Mouse (Mus musculus) embryonic facial prominence, embryonic 13.5 days (tissue): Measurements from ENCODE around the gene Cerkl. TPM values are rescaled to one million over a fixed set of nuclear protein-coding genes. Genes with fewer than 3 reads are reported as not detected.
A peak's percentile ranks its signal among the peaks of the same experiment; 100 is the strongest.

ENCODE experiments used
- ATAC-seq: fragments of 200-750 bp; cut with Nextera tagmentation; 2 replicates; pipeline ENCODE4 v1.8.0; 2017; ENCODE audit warnings: low read depth; ENCODE audit not compliant: insufficient number of reproducible peaks, insufficient read depth, low FRiP score, low TSS enrichment
- H3K27ac ChIP-seq: fragments of 300-500 bp; sonication (generic); 2 replicates; pipeline ENCODE4 v1.5.1; 2015; ENCODE audit warnings: moderate library complexity, mild to moderate bottlenecking, inconsistent platforms
- H3K27me3 ChIP-seq: fragments of 300-500 bp; sonication (generic); 2 replicates; pipeline ENCODE4 v1.6.1; 2015; ENCODE audit warnings: mild to moderate bottlenecking, inconsistent platforms
- H3K36me3 ChIP-seq: fragments of 300-500 bp; sonication (generic); 2 replicates; pipeline ENCODE4 v1.6.1; 2015; ENCODE audit warnings: mild to moderate bottlenecking, inconsistent platforms
- H3K4me1 ChIP-seq: fragments of 300-500 bp; sonication (generic); 2 replicates; pipeline ENCODE4 v1.6.1; 2015; ENCODE audit warnings: inconsistent platforms
- H3K4me2 ChIP-seq: fragments of 300-500 bp; sonication (generic); 2 replicates; pipeline ENCODE4 v1.6.1; 2015; ENCODE audit warnings: moderate library complexity, mild to moderate bottlenecking, inconsistent platforms
- H3K4me3 ChIP-seq: fragments of 300-500 bp; sonication (generic); 2 replicates; pipeline ENCODE4 v1.5.1; 2015; ENCODE audit warnings: mild to moderate bottlenecking, inconsistent platforms
- H3K9ac ChIP-seq: fragments of 300-500 bp; sonication (generic); 2 replicates; pipeline ENCODE4 v1.6.1; 2015; ENCODE audit warnings: mild to moderate bottlenecking, inconsistent platforms
- H3K9me3 ChIP-seq: fragments of 300-500 bp; sonication (generic); 2 replicates; pipeline ENCODE4 v1.6.1; 2016; ENCODE audit warnings: inconsistent platforms
- WGBS: fragments of 180-500 bp; shearing (Covaris S2); methylation state at CpG from one replicate; pipeline ENCODE4 v1.1.7; 2015; ENCODE audit warnings: mixed read lengths; 5-methylcytosine and 5-hydroxymethylcytosine counted together
- polyA plus RNA-seq: library from polyadenylated mRNA; unstranded; fragments of >200 nt; fragmentation: Nextera tagmentation; extraction: Ambion mirVana; gene quantifications from 2 replicates; pipeline ENCODE4 v1.2.1, GENCODE M21; 2015

Gene Cerkl
- polyA plus RNA-seq, 1 experiment from 2014 or later = 2.9 TPM

GRCm38 (mm10) chr2:79455646-79456045 lies 939 bp downstream of the Cerkl start:
- Histone ChIP-seq H3K36me3 (no peaks in the 10 kb centered on the region), H3K27ac (no peak overlapping the region), H3K4me3 (no peak overlapping the region), H3K27me3 (peaks cover 87% of the 10 kb centered on the region), H3K9me3 (no peaks in the 10 kb centered on the region), H3K9ac (no peak overlapping the region), H3K4me2 (no peak overlapping the region), H3K4me1 (peaks cover 22% of the 10 kb centered on the region)
- 2% methylated on average over 10 of the region's 10 CpGs for WGBS
- ATAC-seq = no peak

GRCm38 (mm10) chr2:79454786-79455446 lies 1.7 kb downstream of the Cerkl start:
- Histone ChIP-seq H3K9me3 (no peaks in the 10 kb centered on the region), H3K4me3 (no peak overlapping the region), H3K4me2 (peak overlapping the region; percentile 84), H3K27me3 (peaks cover 80% of the 10 kb centered on the region), H3K4me1 (peaks cover 22% of the 10 kb centered on the region), H3K27ac (no peak overlapping the region), H3K36me3 (no peaks in the 10 kb centered on the region), H3K9ac (no peak overlapping the region)
- no peak for ATAC-seq
- 11% methylated on average over 15 of the region's 15 CpGs for WGBS

- Histone ChIP-seq H3K27ac (no peak overlapping the region), H3K4me1 (peaks cover 18% of the 10 kb centered on the region), H3K4me3 (peak overlapping the region; percentile 44), H3K4me2 (peak overlapping the region; percentile 84), H3K27me3 (peaks cover 76% of the 10 kb centered on the region), H3K36me3 (no peaks in the 10 kb centered on the region), H3K9me3 (no peaks in the 10 kb centered on the region), H3K9ac (no peak overlapping the region)
- ATAC-seq = peak; percentile 79; the same call in 1 of the 2 replicates
- WGBS = 2% methylated on average over 55 of the region's 55 CpGs
Observed at GRCm38 (mm10) chr2:79453901-79454781, 2.4 kb downstream of the Cerkl start.

- 47% methylated on average over 5 of the region's 5 CpGs for WGBS
- no peak for ATAC-seq
Observed at GRCm38 (mm10) chr2:79451438-79451837, 5.1 kb downstream of the Cerkl start.

GRCm38 (mm10) chr2:79450684-79451394 lies 5.7 kb downstream of the Cerkl start:
- Histone ChIP-seq H3K27ac (no peak overlapping the region), H3K4me2 (no peak overlapping the region), H3K9ac (no peak overlapping the region), H3K4me3 (no peak overlapping the region), H3K27me3 (peaks cover 43% of the 10 kb centered on the region), H3K9me3 (no peaks in the 10 kb centered on the region), H3K36me3 (no peaks in the 10 kb centered on the region), H3K4me1 (peaks cover 6% of the 10 kb centered on the region; the same call in 1 of the 2 replicates)
- no peak for ATAC-seq
- 40% methylated on average over 4 of the region's 4 CpGs for WGBS

More at GRCm38 (mm10) chr2:79451438-79451837, 5.1 kb downstream of the Cerkl start:
- no peak overlapping the region for H3K9ac ChIP-seq
- H3K4me3 ChIP-seq = no peak overlapping the region
- H3K36me3 ChIP-seq = no peaks in the 10 kb centered on the region
- peaks cover 9% of the 10 kb centered on the region for H3K4me1 ChIP-seq
- H3K27me3 ChIP-seq = peaks cover 49% of the 10 kb centered on the region
- H3K27ac ChIP-seq = no peak overlapping the region
- H3K4me2 ChIP-seq = no peak overlapping the region
- H3K9me3 ChIP-seq = no peaks in the 10 kb centered on the region

- whole genome bisulfite sequencing = 72% methylated on average over 4 of the region's 4 CpGs
- H3K27me3 ChIP-seq = peaks cover 28% of the 10 kb centered on the region
- no peaks in the 10 kb centered on the region for H3K9me3 ChIP-seq
- H3K4me3 ChIP-seq = no peak overlapping the region
- peaks cover 3% of the 10 kb centered on the region; the same call in 1 of the 2 replicates for H3K4me1 ChIP-seq
- no peak overlapping the region for H3K27ac ChIP-seq
- no peaks in the 10 kb centered on the region for H3K36me3 ChIP-seq
- H3K4me2 ChIP-seq = no peak overlapping the region
- no peak for ATAC-seq
- no peak overlapping the region for H3K9ac ChIP-seq
Observed at GRCm38 (mm10) chr2:79449371-79449770, 7.2 kb downstream of the Cerkl start.

- no peak for ATAC-seq
- WGBS = 70% methylated on average over 1 of the region's 1 CpGs
Observed at GRCm38 (mm10) chr2:79447198-79447597, 9.4 kb downstream of the Cerkl start.

GRCm38 (mm10) chr2:79443861-79444620 lies 12.5 kb downstream of the Cerkl start:
- ATAC-seq = no peak
- H3K9ac ChIP-seq = no peak overlapping the region

More at GRCm38 (mm10) chr2:79447198-79447597, 9.4 kb downstream of the Cerkl start:
- Histone ChIP-seq H3K4me1 (no peaks in the 10 kb centered on the region), H3K4me2 (no peak overlapping the region), H3K36me3 (no peaks in the 10 kb centered on the region), H3K9me3 (no peaks in the 10 kb centered on the region), H3K27ac (no peak overlapping the region), H3K9ac (no peak overlapping the region), H3K4me3 (no peak overlapping the region), H3K27me3 (peaks cover 13% of the 10 kb centered on the region)

GRCm38 (mm10) chr2:79443401-79443800 lies 13.2 kb downstream of the Cerkl start:
- Histone ChIP-seq H3K9ac (no peak overlapping the region), H3K4me2 (no peak overlapping the region), H3K27me3 (no peaks in the 10 kb centered on the region), H3K36me3 (no peaks in the 10 kb centered on the region), H3K4me3 (no peak overlapping the region), H3K4me1 (no peaks in the 10 kb centered on the region), H3K9me3 (no peaks in the 10 kb centered on the region), H3K27ac (no peak overlapping the region)
- ATAC-seq = no peak
- WGBS = 93% methylated on average over 2 of the region's 2 CpGs

More at GRCm38 (mm10) chr2:79443861-79444620, 12.5 kb downstream of the Cerkl start:
- H3K9me3 ChIP-seq = no peaks in the 10 kb centered on the region
- 81% methylated on average over 3 of the region's 3 CpGs for WGBS
- H3K27me3 ChIP-seq = no peaks in the 10 kb centered on the region
- H3K4me2 ChIP-seq = no peak overlapping the region
- no peak overlapping the region for H3K27ac ChIP-seq
- H3K4me1 ChIP-seq = no peaks in the 10 kb centered on the region
- H3K4me3 ChIP-seq = no peak overlapping the region
- H3K36me3 ChIP-seq = no peaks in the 10 kb centered on the region

GRCm38 (mm10) chr2:79442906-79443305 lies 13.7 kb downstream of the Cerkl start:
- WGBS = 80% methylated on average over 6 of the region's 6 CpGs
- no peak overlapping the region for H3K4me3 ChIP-seq
- no peaks in the 10 kb centered on the region for H3K4me1 ChIP-seq
- no peak overlapping the region for H3K4me2 ChIP-seq
- H3K36me3 ChIP-seq = no peaks in the 10 kb centered on the region
- H3K9ac ChIP-seq = no peak overlapping the region
- ATAC-seq = no peak
- no peaks in the 10 kb centered on the region for H3K27me3 ChIP-seq
- no peaks in the 10 kb centered on the region for H3K9me3 ChIP-seq
- H3K27ac ChIP-seq = no peak overlapping the region

- Histone ChIP-seq H3K4me2 (no peak overlapping the region), H3K27ac (no peak overlapping the region), H3K9ac (no peak overlapping the region), H3K4me1 (no peaks in the 10 kb centered on the region), H3K4me3 (no peak overlapping the region), H3K27me3 (no peaks in the 10 kb centered on the region), H3K9me3 (no peaks in the 10 kb centered on the region), H3K36me3 (no peaks in the 10 kb centered on the region)
- WGBS = 97% methylated on average over 2 of the region's 2 CpGs
- ATAC-seq = no peak
Observed at GRCm38 (mm10) chr2:79442227-79442626, 14.4 kb downstream of the Cerkl start.
